ENCODE assay signal across 9 mouse cellular contexts in the genomic region with DNA sequence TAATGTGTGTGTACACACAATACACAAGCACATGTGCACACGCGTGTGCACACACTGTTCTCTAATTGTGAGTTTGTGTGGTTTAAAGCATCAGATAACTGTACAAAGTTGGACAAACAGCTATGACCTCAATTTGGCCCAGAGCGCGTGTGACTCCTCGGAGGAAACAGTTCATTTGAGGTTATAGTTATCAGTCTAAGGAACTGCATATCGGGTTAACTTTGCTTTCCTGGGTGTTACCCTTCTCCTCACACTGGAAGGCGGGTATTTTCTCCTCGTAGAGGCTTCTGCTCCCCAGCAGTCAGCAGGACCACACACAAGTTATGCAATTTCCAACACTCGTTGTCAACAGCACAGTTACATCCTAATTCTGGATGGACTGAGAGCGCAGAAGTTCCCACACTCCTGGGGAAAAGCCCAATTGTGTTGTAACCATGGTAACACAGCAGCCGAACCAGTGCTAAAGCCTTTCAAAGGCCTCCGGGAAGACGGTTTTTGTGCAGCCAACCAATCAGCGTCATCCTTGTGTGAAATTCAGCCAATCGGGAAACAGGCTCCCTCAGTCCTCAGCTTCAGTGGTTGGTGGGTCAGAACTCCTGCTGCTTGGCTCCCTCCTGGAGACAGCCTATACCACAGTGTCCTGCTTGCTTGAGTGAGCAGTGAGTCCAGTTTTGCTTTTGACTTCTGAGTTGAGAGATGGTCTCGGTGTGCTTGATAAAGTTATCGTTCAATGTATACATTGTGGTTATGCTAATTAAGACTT.
DNase-seq lines count a peak whose midpoint lies in the region; ATAC-seq lines count a peak whose summit lies in the region.
"Had no signal": no experiment of that assay in that cellular context is flagged by ENCODE, and none has a peak within 500 bp of the region (broad histone marks: within the 10 kb centered on the region; RNA-seq: fewer than 3 reads in every experiment).

No protein-coding gene starts in this region.

- peak; percentile 33 for DNase-seq in urinary bladder, postnatal 25 days (ENCODE audit: low spot score)
- no peak for DNase-seq in urinary bladder, adult 2 months (ENCODE audit: low spot score)
- DNase-seq in kidney, postnatal 14 days: peak; percentile 61
- no peak for DNase-seq in liver, embryonic 11.5 days (ENCODE audit: low spot score)
- peak; percentile 42 to 46 for DNase-seq in natural killer cell, adult 2 months (ENCODE audit: low spot score in 2 of 2)
- DNase-seq in testis, postnatal 14 days (ENCODE audit: low spot score): peak; percentile 78

- H3K4me3 ChIP-seq in embryonic facial prominence, embryonic 12.5 days: no peak overlapping the region
- no peak overlapping the region for H3K4me3 ChIP-seq in liver, embryonic 11.5 days (ENCODE audit: low read depth, low read length)
- H3K4me3 ChIP-seq: stomach, embryonic 15.5 days had no signal

- no peaks in the 10 kb centered on the region for H3K36me3 ChIP-seq in embryonic facial prominence, embryonic 12.5 days
- no peaks in the 10 kb centered on the region for H3K36me3 ChIP-seq in liver, embryonic 11.5 days (ENCODE audit: control insufficient read depth, insufficient read depth, low read length)
- H3K36me3 ChIP-seq: stomach, embryonic 15.5 days had no signal

- ATAC-seq in embryonic facial prominence, embryonic 12.5 days (ENCODE audit: insufficient number of reproducible peaks, insufficient read depth, low FRiP score, low TSS enrichment): peak; percentile 88
- ATAC-seq in granulocyte monocyte progenitor cell, adult 5-6 weeks (replicated peaks; ENCODE audit: poor library complexity, severe bottlenecking): peak; percentile 91
- ATAC-seq in liver, embryonic 11.5 days (replicated peaks; ENCODE audit: low FRiP score): 0 out of 2 replicates have a peak, but pooled peaks have one; percentile 18

- no peaks in the 10 kb centered on the region; the same call in 1 of the 2 replicates for H3K4me1 ChIP-seq in embryonic facial prominence, embryonic 12.5 days
- no peaks in the 10 kb centered on the region for H3K4me1 ChIP-seq in liver, embryonic 11.5 days (replicated peaks; ENCODE audit: control insufficient read depth, insufficient read depth, low read length)
- H3K4me1 ChIP-seq: stomach, embryonic 15.5 days had no signal

- no peaks in the 10 kb centered on the region for H3K27me3 ChIP-seq in embryonic facial prominence, embryonic 12.5 days
- no peaks in the 10 kb centered on the region for H3K27me3 ChIP-seq in liver, embryonic 11.5 days (replicated peaks; ENCODE audit: control insufficient read depth, insufficient read depth, low read length)
- H3K27me3 ChIP-seq: stomach, embryonic 15.5 days had no signal

- no peak overlapping the region for H3K9ac ChIP-seq in embryonic facial prominence, embryonic 12.5 days
- H3K9ac ChIP-seq in liver, embryonic 11.5 days (ENCODE audit: low read depth, low read length): no peak overlapping the region
- H3K9ac ChIP-seq: stomach, embryonic 15.5 days had no signal

- 40% methylated on average over 17 of the region's 17 CpGs for WGBS in embryonic facial prominence, embryonic 12.5 days
- 42% methylated on average over 17 of the region's 17 CpGs for WGBS in liver, embryonic 11.5 days

- H3K27ac ChIP-seq in embryonic facial prominence, embryonic 12.5 days: no peak overlapping the region
- no peak overlapping the region for H3K27ac ChIP-seq in liver, embryonic 11.5 days (ENCODE audit: low read depth, low read length)
- H3K27ac ChIP-seq: stomach, embryonic 15.5 days had no signal

- H3K9me3 ChIP-seq in embryonic facial prominence, embryonic 12.5 days: no peaks in the 10 kb centered on the region
- H3K9me3 ChIP-seq in liver, embryonic 11.5 days (ENCODE audit: control insufficient read depth, low read length): no peaks in the 10 kb centered on the region
- H3K9me3 ChIP-seq: stomach, embryonic 15.5 days had no signal

- H3K4me2 ChIP-seq in embryonic facial prominence, embryonic 12.5 days (replicated peaks): peak overlapping the region; percentile 27
- no peak overlapping the region for H3K4me2 ChIP-seq in liver, embryonic 11.5 days
- H3K4me2 ChIP-seq: stomach, embryonic 15.5 days had no signal

Comparison
In these comparisons a context has a peak if more than half of its experiments do, and no peak if none do; other contexts are left out.
1. DNase-seq: peak in urinary bladder, postnatal 25 days (single experiment), kidney, postnatal 14 days (single experiment), natural killer cell, adult 2 months (2 of 2) and testis, postnatal 14 days (single experiment); none in urinary bladder, adult 2 months (single experiment) and liver, embryonic 11.5 days (single experiment).
2. ATAC-seq: peak in every context shown above with its lines; median percentile 91 in granulocyte monocyte progenitor cell, adult 5-6 weeks; 88 in embryonic facial prominence, embryonic 12.5 days; 18 in liver, embryonic 11.5 days.